In genomic region chr6:30126060-30126459, GRCm38 (mm10) we compare ENCODE assay signal across 18 mouse cellular contexts.
DNase-seq lines count a peak whose midpoint lies in the region; ATAC-seq and TF ChIP-seq lines count a peak whose summit lies in the region.
"Had no signal": no experiment of that assay in that cellular context is flagged by ENCODE, and none has a peak within 500 bp of the region (broad histone marks: within the 10 kb centered on the region; RNA-seq: fewer than 3 reads in every experiment).

No protein-coding gene starts in this region.

- TF ChIP-seq CTCF in G1E (IDR thresholded peaks at IDR 0.05; ENCODE audit: low read depth, low read length), result no peak
- no peak for TF ChIP-seq CTCF in liver, postnatal 0 days (IDR thresholded peaks at IDR 0.05; ENCODE audit: low read depth)

- H3K4me2 ChIP-seq in liver, embryonic 13.5 days, result no peak overlapping the region
- H3K4me2 ChIP-seq in liver, postnatal 0 days (ENCODE audit: low read depth, low read length), result no peak overlapping the region
- no peak overlapping the region for H3K4me2 ChIP-seq in forebrain, embryonic 14.5 days (ENCODE audit: low read length)
- H3K4me2 ChIP-seq: heart, embryonic 13.5 days; hindbrain, embryonic 15.5 days had no signal

- H3K4me3 ChIP-seq in G1E (ENCODE audit: low read depth, low read length), result no peak overlapping the region
- no peak overlapping the region for H3K4me3 ChIP-seq in liver, embryonic 13.5 days (replicated peaks)
- no peak overlapping the region for H3K4me3 ChIP-seq in liver, postnatal 0 days (ENCODE audit: low read depth, low read length)
- H3K4me3 ChIP-seq in forebrain, embryonic 14.5 days (ENCODE audit: low read depth, low read length), result no peak overlapping the region
- H3K4me3 ChIP-seq: embryonic facial prominence, embryonic 10.5 days; erythroblast, embryonic 14.5 days; heart, embryonic 13.5 days; hindbrain, embryonic 15.5 days had no signal

- no peaks in the 10 kb centered on the region for H3K27me3 ChIP-seq in G1E (ENCODE audit: insufficient read depth, low read length)
- no peaks in the 10 kb centered on the region for H3K27me3 ChIP-seq in liver, embryonic 13.5 days
- H3K27me3 ChIP-seq in liver, postnatal 0 days (ENCODE audit: insufficient read depth, low read length), result no peaks in the 10 kb centered on the region
- H3K27me3 ChIP-seq in forebrain, embryonic 14.5 days (replicated peaks; ENCODE audit: control insufficient read depth, insufficient read depth, low read length), result no peaks in the 10 kb centered on the region
- H3K27me3 ChIP-seq: heart, embryonic 13.5 days; hindbrain, embryonic 15.5 days; Patski had no signal

- ATAC-seq in G1E (ENCODE audit: extremely low read depth, insufficient number of reproducible peaks, low FRiP score, poor library complexity, severe bottlenecking), result peak; percentile 34; the same call in 1 of the 2 replicates
- peak; percentile 63 for ATAC-seq in erythroblast, adult 5-6 weeks (replicated peaks; ENCODE audit: low FRiP score, poor library complexity, severe bottlenecking)
- ATAC-seq in liver, embryonic 13.5 days (ENCODE audit: low read depth), result peak; percentile 82
- peak; percentile 45; the same call in 1 of the 2 replicates for ATAC-seq in liver, postnatal 0 days
- no peak for ATAC-seq in forebrain, embryonic 14.5 days
- ATAC-seq: forebrain, postnatal 0 days; Patski had no signal

- no peak overlapping the region for H3K27ac ChIP-seq in liver, embryonic 13.5 days
- no peak overlapping the region for H3K27ac ChIP-seq in liver, postnatal 0 days (ENCODE audit: low read depth)
- H3K27ac ChIP-seq in forebrain, embryonic 14.5 days (ENCODE audit: low read depth, low read length), result no peak overlapping the region
- H3K27ac ChIP-seq: embryonic facial prominence, embryonic 10.5 days; heart, embryonic 13.5 days; hindbrain, embryonic 15.5 days had no signal

- WGBS in liver, embryonic 13.5 days (ENCODE audit: insufficient replicate concordance), result 73% methylated on average over 7 of the region's 7 CpGs
- 80% methylated on average over 7 of the region's 7 CpGs for WGBS in liver, postnatal 0 days (ENCODE audit: insufficient replicate concordance)
- 93% methylated on average over 7 of the region's 7 CpGs for WGBS in forebrain, embryonic 14.5 days

- DNase-seq in G1E (ENCODE audit: low spot score), result no peak
- DNase-seq in liver, embryonic 13.5 days, result no peak
- DNase-seq in liver, postnatal 0 days, result no peak
- DNase-seq in cerebellum, adult 11-12 months, result no peak
- no peak for DNase-seq in right cerebral cortex, postnatal 4 days
- no peak for DNase-seq in forebrain, embryonic 14.5 days (ENCODE audit: low spot score)
- DNase-seq: adrenal gland, postnatal 25 days; cerebellum, adult 2 months; cerebellum, postnatal 10 days; forebrain, postnatal 0 days; gastrocnemius, postnatal 14 days; heart, postnatal 36 days had no signal

- TF ChIP-seq EP300 in liver, postnatal 0 days (IDR thresholded peaks at IDR 0.05; ENCODE audit: low read depth), result no peak

- H3K9ac ChIP-seq in liver, embryonic 13.5 days, result no peak overlapping the region
- no peak overlapping the region for H3K9ac ChIP-seq in liver, postnatal 0 days (replicated peaks)
- H3K9ac ChIP-seq in forebrain, embryonic 14.5 days (ENCODE audit: low read length), result no peak overlapping the region
- H3K9ac ChIP-seq: forebrain, postnatal 0 days; heart, embryonic 13.5 days; hindbrain, embryonic 15.5 days had no signal

- peaks cover 81% of the 10 kb centered on the region for H3K36me3 ChIP-seq in G1E (replicated peaks)
- peaks cover 73% of the 10 kb centered on the region for H3K36me3 ChIP-seq in liver, embryonic 13.5 days
- peaks cover 41% of the 10 kb centered on the region for H3K36me3 ChIP-seq in liver, postnatal 0 days (replicated peaks; ENCODE audit: insufficient read depth, low read length)
- peaks cover 57% of the 10 kb centered on the region for H3K36me3 ChIP-seq in forebrain, embryonic 14.5 days (ENCODE audit: control insufficient read depth, insufficient read depth, low read length)

- H3K9me3 ChIP-seq in G1E (replicated peaks), result no peaks in the 10 kb centered on the region
- no peaks in the 10 kb centered on the region for H3K9me3 ChIP-seq in liver, embryonic 13.5 days (replicated peaks)
- H3K9me3 ChIP-seq in liver, postnatal 0 days (ENCODE audit: low read length), result no peaks in the 10 kb centered on the region
- H3K9me3 ChIP-seq in forebrain, embryonic 14.5 days (replicated peaks; ENCODE audit: control insufficient read depth, low read length), result no peaks in the 10 kb centered on the region
- H3K9me3 ChIP-seq: embryonic facial prominence, embryonic 10.5 days; heart, embryonic 13.5 days; hindbrain, embryonic 15.5 days had no signal

- H3K4me1 ChIP-seq in G1E (ENCODE audit: insufficient read depth, low read depth, low read length), result peaks cover 16% of the 10 kb centered on the region
- H3K4me1 ChIP-seq in liver, embryonic 13.5 days (replicated peaks), result peaks cover 14% of the 10 kb centered on the region; the same call in 1 of the 2 replicates
- H3K4me1 ChIP-seq in liver, postnatal 0 days (ENCODE audit: insufficient read depth), result no peaks in the 10 kb centered on the region
- H3K4me1 ChIP-seq in forebrain, embryonic 14.5 days (ENCODE audit: control insufficient read depth, insufficient read depth, low read length), result no peaks in the 10 kb centered on the region
- H3K4me1 ChIP-seq: embryonic facial prominence, embryonic 10.5 days; heart, embryonic 13.5 days; hindbrain, embryonic 15.5 days had no signal
